Mouse (Mus musculus) liver, adult 2 months (tissue): ENCODE measurements around the gene Fam126a. TPM values are rescaled to one million over a fixed set of nuclear protein-coding genes. Genes with fewer than 3 reads are reported as not detected.

Experiments used
- DNase-seq: peaks from one replicate; pipeline ENCODE4 v3.0.0-alpha.2; 2011; ENCODE audit warnings: low read depth, low spot score; ENCODE audit errors: extremely low read depth
- H3K27ac ChIP-seq: fragments of 200-500 bp; replicated peaks from 2 replicates; pipeline ENCODE4 v1.5.1; 2012; ENCODE audit warnings: low read depth, mild to moderate bottlenecking, control low read depth, inconsistent platforms, low read length; ENCODE audit not compliant: insufficient read depth
- H3K27me3 ChIP-seq: fragments of 200-500 bp; 2 replicates; pipeline ENCODE4 v1.6.1; 2012; ENCODE audit warnings: mild to moderate bottlenecking, moderate library complexity, low read length, inconsistent platforms; ENCODE audit not compliant: control insufficient read depth, insufficient read depth
- H3K36me3 ChIP-seq: fragments of 200-500 bp; 2 replicates; pipeline ENCODE4 v1.6.1; 2012; ENCODE audit warnings: low read length, inconsistent platforms; ENCODE audit not compliant: control insufficient read depth, insufficient read depth
- H3K4me1 ChIP-seq: fragments of 200-500 bp; 2 replicates; pipeline ENCODE4 v1.6.1; 2011; ENCODE audit warnings: low read length; ENCODE audit not compliant: control insufficient read depth, insufficient read depth
- H3K4me3 ChIP-seq: fragments of 200-500 bp; 2 replicates; pipeline ENCODE4 v1.5.1; 2011; ENCODE audit warnings: low read depth, mild to moderate bottlenecking, control low read depth, low read length, moderate library complexity; ENCODE audit not compliant: insufficient read depth
- H3K79me2 ChIP-seq: fragments of 200-500 bp; 2 replicates; pipeline ENCODE4 v1.6.1; 2012; ENCODE audit warnings: inconsistent platforms, mild to moderate bottlenecking, low read length, moderate library complexity; ENCODE audit not compliant: control insufficient read depth, insufficient read depth
- H3K9ac ChIP-seq: fragments of 200-500 bp; 2 replicates; pipeline ENCODE4 v1.6.1; 2012; ENCODE audit warnings: low read depth, mild to moderate bottlenecking, control low read depth, inconsistent platforms, low read length
- CTCF ChIP-seq: fragments of 200-500 bp; IDR thresholded peaks from 2 replicates; pipeline ENCODE4 v1.5.1; 2011; ENCODE audit warnings: low read depth, low read length, control low read depth
- POLR2A ChIP-seq: fragments of 200-500 bp; IDR thresholded peaks from 2 replicates; pipeline ENCODE4 v1.6.1; 2011; ENCODE audit warnings: low read length, control low read depth; ENCODE audit not compliant: insufficient read depth; ENCODE audit errors: extremely low read depth
- WGBS: fragments of 180-500 bp; shearing (Covaris S2); methylation state at CpG from one replicate; pipeline ENCODE4 v1.1.7; 2018; 5-methylcytosine and 5-hydroxymethylcytosine counted together
- polyA plus RNA-seq: library from polyadenylated mRNA; depleted of rRNA; stranded (reverse); fragments of >200 nt; gene quantifications from 2 replicates; pipeline ENCODE4 v1.2.3, GENCODE M21; 2012
- total RNA-seq: library from RNA; depleted of rRNA; stranded (reverse); fragments of >200 nt; gene quantifications from 2 replicates; pipeline ENCODE4 v1.2.3, GENCODE M21; 2014

The Fam126a gene
- total and polyA plus RNA-seq, 2 experiments: 2.5 to 9.0 TPM

DNA sequence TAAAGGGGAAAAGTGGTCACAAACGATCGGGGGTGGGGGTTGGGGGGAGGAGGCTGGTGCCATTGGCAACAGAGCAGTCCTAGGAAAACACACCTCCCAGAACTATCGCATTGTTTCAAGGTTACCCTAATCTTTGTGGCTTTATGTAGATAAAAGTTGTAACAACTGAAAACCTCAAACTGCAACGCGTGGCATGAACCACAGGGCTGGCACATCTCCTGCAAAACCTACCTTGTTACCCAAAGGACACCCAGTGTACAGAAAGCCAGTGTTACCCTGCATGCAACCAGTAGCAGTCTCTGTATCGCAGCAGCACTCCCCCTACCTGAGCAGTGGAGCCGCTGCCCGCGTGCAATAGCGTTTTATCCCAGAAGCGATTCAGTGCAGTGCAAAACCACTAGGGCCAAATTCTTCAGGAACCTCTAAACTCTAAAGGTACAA is 1.1 kb downstream of the Fam126a start:
- H3K4me1 ChIP-seq: peaks cover 3% of the 10 kb centered on the region; the same call in 1 of the 2 replicates
- TF ChIP-seq CTCF: peak; percentile 54
- TF ChIP-seq POLR2A: no peak
- H3K79me2 ChIP-seq: no peaks in the 10 kb centered on the region; the same call in 1 of the 2 replicates
- 2% methylated on average over 11 of the region's 11 CpGs for WGBS
- DNase-seq: peak; percentile 60
- no peaks in the 10 kb centered on the region for H3K36me3 ChIP-seq
- H3K27ac ChIP-seq: no peak overlapping the region
- H3K27me3 ChIP-seq: no peaks in the 10 kb centered on the region
- peak overlapping the region; percentile 37 for H3K9ac ChIP-seq
- peak overlapping the region; percentile 83 for H3K4me3 ChIP-seq

DNA sequence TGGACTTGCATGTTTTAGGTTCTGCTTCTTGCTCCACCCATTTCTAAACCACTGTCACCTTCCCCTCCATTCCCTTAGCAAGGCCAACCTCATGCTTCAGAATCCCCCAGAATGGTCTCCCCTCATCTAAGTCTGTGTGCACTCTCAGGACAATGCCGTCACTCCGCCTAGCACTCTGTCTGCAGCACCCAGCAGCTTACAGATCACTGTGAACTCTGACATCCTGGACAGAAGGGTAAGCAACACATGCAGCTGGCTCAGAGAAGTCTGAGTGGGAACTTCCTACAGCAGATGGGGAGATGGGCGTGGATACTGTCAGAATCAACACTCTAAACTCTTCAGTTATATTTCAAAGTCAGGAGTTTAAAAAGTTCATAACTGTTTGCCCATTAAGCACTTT is 5.5 kb downstream of the Fam126a start:
- DNase-seq: no peak
- Histone ChIP-seq H3K27me3 (no peaks in the 10 kb centered on the region), H3K9ac (no peak overlapping the region), H3K79me2 (peaks cover under 1% of the 10 kb centered on the region; the same call in 1 of the 2 replicates), H3K36me3 (no peaks in the 10 kb centered on the region), H3K27ac (no peak overlapping the region), H3K4me1 (peaks cover 3% of the 10 kb centered on the region; the same call in 1 of the 2 replicates), H3K4me3 (no peak overlapping the region)
- whole genome bisulfite sequencing: 82% methylated on average over 3 of the region's 3 CpGs
- TF ChIP-seq POLR2A: no peak
- no peak for TF ChIP-seq CTCF

DNA sequence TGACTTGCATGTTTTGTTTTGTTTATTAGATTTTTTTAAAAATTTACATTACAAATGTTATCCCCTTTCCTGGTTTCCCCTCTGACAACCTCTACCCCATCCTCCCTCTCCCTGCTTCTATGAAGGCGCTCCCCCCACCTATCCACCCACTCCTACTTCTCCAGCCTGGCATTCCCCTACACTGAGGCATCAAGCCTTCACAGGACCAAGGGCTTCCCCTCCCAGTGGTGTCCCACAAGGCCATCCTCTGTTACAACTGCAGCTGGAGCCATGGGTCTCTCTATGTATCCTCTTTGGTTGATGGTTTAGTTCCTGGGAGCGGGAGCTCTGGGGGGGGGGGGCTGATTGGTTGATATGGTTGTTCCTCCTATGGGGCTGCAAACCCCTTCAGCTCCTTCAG is 7.3 kb downstream of the Fam126a start:
- no peak for DNase-seq
- Histone ChIP-seq H3K4me3 (no peak overlapping the region), H3K36me3 (no peaks in the 10 kb centered on the region), H3K27me3 (no peaks in the 10 kb centered on the region), H3K27ac (no peak overlapping the region), H3K4me1 (no peaks in the 10 kb centered on the region), H3K79me2 (peaks cover 3% of the 10 kb centered on the region; the same call in 1 of the 2 replicates), H3K9ac (no peak overlapping the region)
- TF ChIP-seq CTCF: no peak
- no peak for TF ChIP-seq POLR2A
- 97% methylated on average over 2 of the region's 2 CpGs for WGBS

DNA sequence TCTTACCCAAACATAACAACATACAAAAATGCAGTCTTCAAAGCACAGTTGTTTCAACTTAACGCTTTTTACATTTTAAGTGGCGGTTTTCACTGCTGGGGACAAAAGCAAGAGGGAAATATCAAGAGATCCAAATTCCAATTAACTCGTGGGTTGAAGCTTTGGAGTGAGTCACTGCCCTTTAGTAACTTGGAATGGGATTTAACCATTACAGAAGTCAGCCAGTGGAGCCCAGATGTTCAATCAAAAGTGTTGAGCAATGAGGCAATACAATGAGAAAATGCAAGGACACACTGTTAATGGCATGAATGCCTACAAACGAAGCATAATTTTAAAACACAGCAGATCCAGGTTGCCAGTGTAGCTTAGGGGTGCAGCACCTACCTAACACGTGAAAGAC is 8.8 kb downstream of the Fam126a start:
- no peak overlapping the region for H3K4me3 ChIP-seq
- TF ChIP-seq POLR2A: no peak
- TF ChIP-seq CTCF: no peak
- no peaks in the 10 kb centered on the region for H3K36me3 ChIP-seq
- H3K4me1 ChIP-seq: no peaks in the 10 kb centered on the region
- H3K9ac ChIP-seq: no peak overlapping the region
- H3K79me2 ChIP-seq: peaks cover 3% of the 10 kb centered on the region; the same call in 1 of the 2 replicates
- 66% methylated on average over 5 of the region's 5 CpGs for WGBS
- H3K27me3 ChIP-seq: no peaks in the 10 kb centered on the region
- H3K27ac ChIP-seq: no peak overlapping the region
- peak; percentile 56 for DNase-seq

DNA sequence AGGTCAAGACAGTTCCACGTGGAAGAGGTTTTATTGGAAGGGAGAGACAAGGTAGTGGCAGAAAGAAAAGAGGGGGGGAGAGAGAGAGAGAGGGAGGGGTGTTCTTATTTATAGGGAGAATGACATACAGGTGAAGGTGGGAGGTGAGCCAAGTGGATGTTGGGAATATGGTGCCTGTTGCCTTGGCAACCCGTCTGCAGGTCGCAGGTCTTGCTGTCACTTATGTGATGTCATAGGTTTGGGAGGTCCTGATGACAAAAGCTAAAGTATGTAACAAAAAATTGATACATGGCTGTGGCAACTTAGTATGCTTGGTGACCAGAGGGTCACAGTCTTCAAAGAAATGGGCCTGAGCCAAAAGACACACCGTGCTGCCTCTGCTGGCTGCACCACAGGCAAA is 10.1 kb downstream of the Fam126a start:
- Histone ChIP-seq H3K9ac (no peak overlapping the region), H3K4me3 (no peak overlapping the region), H3K27ac (no peak overlapping the region), H3K27me3 (no peaks in the 10 kb centered on the region), H3K36me3 (no peaks in the 10 kb centered on the region), H3K4me1 (no peaks in the 10 kb centered on the region), H3K79me2 (peaks cover 3% of the 10 kb centered on the region; the same call in 1 of the 2 replicates)
- 78% methylated on average over 4 of the region's 4 CpGs for WGBS
- DNase-seq: no peak
- TF ChIP-seq CTCF (no peak), POLR2A (no peak)

DNA sequence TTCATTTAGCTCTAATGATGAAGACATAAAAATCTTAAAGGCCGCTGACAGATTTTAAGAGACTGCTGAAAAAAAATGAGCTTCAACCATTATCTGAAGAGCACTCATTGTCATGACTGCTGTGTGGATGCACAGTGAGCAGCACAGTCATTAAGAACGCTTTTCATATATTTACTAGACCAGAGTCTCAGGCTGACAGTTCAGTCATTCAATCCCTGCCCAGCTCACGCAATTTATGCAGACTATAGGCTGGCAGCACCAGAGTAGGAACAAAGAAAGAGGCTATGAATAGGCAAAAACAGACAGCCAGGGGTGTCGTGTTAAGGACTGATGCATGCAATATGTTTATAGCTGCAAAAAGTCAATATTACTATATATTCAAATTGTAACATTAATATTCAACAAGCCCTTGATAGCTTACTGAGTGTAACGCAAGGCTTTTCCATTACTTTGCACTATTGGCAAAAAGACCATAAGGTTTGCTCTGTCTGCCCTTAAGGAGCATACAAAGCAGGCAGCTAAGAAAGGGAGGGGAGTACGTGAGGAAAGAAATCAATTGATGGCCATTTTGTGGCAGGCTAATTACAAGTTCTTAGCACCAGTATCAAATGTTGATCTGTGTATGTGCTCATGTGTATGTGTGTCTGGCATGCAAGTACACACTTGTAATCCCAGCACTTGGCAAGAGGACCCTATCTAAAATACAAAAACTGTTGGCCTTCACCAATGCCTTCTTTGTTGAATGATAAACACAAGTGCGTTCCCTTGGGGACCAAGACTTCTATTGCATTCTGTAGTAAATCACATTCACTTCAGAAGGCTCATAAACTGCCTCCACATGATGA is 10.9 kb downstream of the Fam126a start:
- H3K9ac ChIP-seq: no peak overlapping the region
- TF ChIP-seq CTCF (no peak), POLR2A (no peak)
- H3K79me2 ChIP-seq: peaks cover 3% of the 10 kb centered on the region; the same call in 1 of the 2 replicates
- H3K27me3 ChIP-seq: no peaks in the 10 kb centered on the region
- no peak overlapping the region for H3K27ac ChIP-seq
- H3K4me1 ChIP-seq: no peaks in the 10 kb centered on the region
- no peak overlapping the region for H3K4me3 ChIP-seq
- DNase-seq: no peak
- 96% methylated on average over 7 of the region's 7 CpGs for WGBS
- no peaks in the 10 kb centered on the region for H3K36me3 ChIP-seq
